ENCODE assay signal across 20 mouse cellular contexts in genomic region chr2:52561137-52561536, GRCm38 (mm10).
"Had no signal": no experiment of that assay in that cellular context is flagged by ENCODE, and none has a peak within 500 bp of the region (broad histone marks: within the 10 kb centered on the region; RNA-seq: fewer than 3 reads in every experiment).

No protein-coding gene starts in this region.

- H3K27me3 ChIP-seq: limb, embryonic 12.5 days; limb, embryonic 15.5 days; lung, embryonic 15.5 days; neural tube, embryonic 12.5 days; neural tube, embryonic 15.5 days had no signal

- H3K9me3 ChIP-seq: limb, embryonic 12.5 days; limb, embryonic 15.5 days; lung, embryonic 15.5 days; midbrain, embryonic 10.5 days; neural tube, embryonic 12.5 days; neural tube, embryonic 15.5 days had no signal

- H3K4me2 ChIP-seq: limb, embryonic 12.5 days; limb, embryonic 15.5 days; liver, embryonic 11.5 days; lung, embryonic 15.5 days; neural tube, embryonic 12.5 days; neural tube, embryonic 15.5 days had no signal

- H3K4me3 ChIP-seq: limb, embryonic 12.5 days; limb, embryonic 15.5 days; lung, embryonic 15.5 days; megakaryocyte, embryonic 14.5 days; midbrain, embryonic 10.5 days; neural tube, embryonic 12.5 days; neural tube, embryonic 15.5 days had no signal

- H3K4me1 ChIP-seq: limb, embryonic 12.5 days; limb, embryonic 15.5 days; lung, embryonic 15.5 days; megakaryocyte, embryonic 14.5 days had no signal

- H3K27ac ChIP-seq: limb, embryonic 12.5 days; limb, embryonic 15.5 days; liver, embryonic 14.5 days; lung, embryonic 15.5 days; midbrain, embryonic 10.5 days; neural tube, embryonic 12.5 days; neural tube, embryonic 15.5 days had no signal

- H3K36me3 ChIP-seq: limb, embryonic 12.5 days; limb, embryonic 15.5 days; lung, embryonic 15.5 days; midbrain, embryonic 10.5 days; neural tube, embryonic 12.5 days; neural tube, embryonic 15.5 days had no signal

- H3K9ac ChIP-seq: limb, embryonic 12.5 days; limb, embryonic 15.5 days; liver, embryonic 14.5 days; lung, embryonic 15.5 days; neural tube, embryonic 12.5 days; neural tube, embryonic 15.5 days had no signal

- DNase-seq: kidney, postnatal 14 days; kidney, postnatal 4 days; left cerebral cortex, postnatal 4 days; lung, adult 18-20 months; lung, postnatal 10 days; lung, postnatal 36 days; midbrain, embryonic 14.5 days; right cerebral cortex, adult 18-20 months; right cerebral cortex, postnatal 14 days; right cerebral cortex, postnatal 4 days; thymus, postnatal 4 days had no signal
